Mouse (Mus musculus): ENCODE data around the gene Hnrnpab. TPM values are rescaled to one million over a fixed set of nuclear protein-coding genes. Genes with fewer than 3 reads are reported as not detected.

The Hnrnpab gene
- polyA plus RNA-seq, 1 experiment from 2014 or later = 280 TPM

GRCm38 (mm10) chr11:51627907-51628306 is 21.3 kb upstream of the Hnrnpab start:
- Histone ChIP-seq H3K27me3 (ENCODE audit: control insufficient read depth, insufficient read depth, low read length) (no peaks in the 10 kb centered on the region), H3K4me3 (ENCODE audit: low read length) (no peak overlapping the region), H3K36me3 (ENCODE audit: control insufficient read depth, insufficient read depth) (peaks cover 40% of the 10 kb centered on the region), H3K9ac (ENCODE audit: low read length) (no peak overlapping the region), H3K27ac (ENCODE audit: low read length) (no peak overlapping the region), H3K4me1 (ENCODE audit: control insufficient read depth, insufficient read depth, low read length) (peaks cover 6% of the 10 kb centered on the region; the same call in 1 of the 2 replicates), H3K4me2 (ENCODE audit: low read depth, low read length) (no peak overlapping the region), H3K9me3 (replicated peaks; ENCODE audit: control insufficient read depth, low read length) (no peaks in the 10 kb centered on the region)
- ATAC-seq (replicated peaks; ENCODE audit: extremely low read depth, insufficient read depth, low FRiP score) = no peak
- 80% methylated on average over 8 of the region's 8 CpGs for WGBS

GRCm38 (mm10) chr11:51627425-51627824 is 20.8 kb upstream of the Hnrnpab start:
- Histone ChIP-seq H3K4me3 (ENCODE audit: low read length) (no peak overlapping the region), H3K9ac (ENCODE audit: low read length) (no peak overlapping the region), H3K4me1 (ENCODE audit: control insufficient read depth, insufficient read depth, low read length) (peaks cover 6% of the 10 kb centered on the region; the same call in 1 of the 2 replicates), H3K27me3 (ENCODE audit: control insufficient read depth, insufficient read depth, low read length) (no peaks in the 10 kb centered on the region), H3K27ac (ENCODE audit: low read length) (no peak overlapping the region), H3K36me3 (ENCODE audit: control insufficient read depth, insufficient read depth) (peaks cover 45% of the 10 kb centered on the region), H3K9me3 (replicated peaks; ENCODE audit: control insufficient read depth, low read length) (no peaks in the 10 kb centered on the region), H3K4me2 (ENCODE audit: low read depth, low read length) (no peak overlapping the region)
- no peak for ATAC-seq (replicated peaks; ENCODE audit: extremely low read depth, insufficient read depth, low FRiP score)
- WGBS = 93% methylated on average over 9 of the region's 9 CpGs

GRCm38 (mm10) chr11:51625187-51625820 is 18.7 kb upstream of the Hnrnpab start:
- peaks cover 47% of the 10 kb centered on the region for H3K36me3 ChIP-seq (ENCODE audit: control insufficient read depth, insufficient read depth)
- WGBS = 60% methylated on average over 5 of the region's 5 CpGs
- H3K27ac ChIP-seq (ENCODE audit: low read length) = no peak overlapping the region
- H3K4me1 ChIP-seq (ENCODE audit: control insufficient read depth, insufficient read depth, low read length) = peaks cover 13% of the 10 kb centered on the region
- H3K4me3 ChIP-seq (ENCODE audit: low read length) = no peak overlapping the region
- ATAC-seq (replicated peaks; ENCODE audit: extremely low read depth, insufficient read depth, low FRiP score) = no peak
- no peaks in the 10 kb centered on the region for H3K27me3 ChIP-seq (ENCODE audit: control insufficient read depth, insufficient read depth, low read length)
- no peak overlapping the region for H3K4me2 ChIP-seq (ENCODE audit: low read depth, low read length)
- no peak overlapping the region for H3K9ac ChIP-seq (ENCODE audit: low read length)
- H3K9me3 ChIP-seq (replicated peaks; ENCODE audit: control insufficient read depth, low read length) = no peaks in the 10 kb centered on the region

- no peak overlapping the region for H3K4me2 ChIP-seq (ENCODE audit: low read depth, low read length)
- WGBS = 81% methylated on average over 7 of the region's 7 CpGs
- no peak for ATAC-seq (replicated peaks; ENCODE audit: extremely low read depth, insufficient read depth, low FRiP score)
- no peaks in the 10 kb centered on the region for H3K9me3 ChIP-seq (replicated peaks; ENCODE audit: control insufficient read depth, low read length)
- no peak overlapping the region for H3K4me3 ChIP-seq (ENCODE audit: low read length)
- H3K27me3 ChIP-seq (ENCODE audit: control insufficient read depth, insufficient read depth, low read length) = no peaks in the 10 kb centered on the region
- no peak overlapping the region for H3K9ac ChIP-seq (ENCODE audit: low read length)
- peaks cover 44% of the 10 kb centered on the region for H3K36me3 ChIP-seq (ENCODE audit: control insufficient read depth, insufficient read depth)
- H3K27ac ChIP-seq (ENCODE audit: low read length) = no peak overlapping the region
- H3K4me1 ChIP-seq (ENCODE audit: control insufficient read depth, insufficient read depth, low read length) = peaks cover 14% of the 10 kb centered on the region
Measured at GRCm38 (mm10) chr11:51622971-51623491, 16.4 kb upstream of the Hnrnpab start.

- Histone ChIP-seq H3K9me3 (replicated peaks; ENCODE audit: control insufficient read depth, low read length) (no peaks in the 10 kb centered on the region), H3K27me3 (ENCODE audit: control insufficient read depth, insufficient read depth, low read length) (no peaks in the 10 kb centered on the region), H3K36me3 (ENCODE audit: control insufficient read depth, insufficient read depth) (peaks cover 37% of the 10 kb centered on the region), H3K4me2 (ENCODE audit: low read depth, low read length) (no peak overlapping the region), H3K4me3 (ENCODE audit: low read length) (no peak overlapping the region), H3K9ac (ENCODE audit: low read length) (no peak overlapping the region), H3K27ac (ENCODE audit: low read length) (no peak overlapping the region), H3K4me1 (ENCODE audit: control insufficient read depth, insufficient read depth, low read length) (peaks cover 14% of the 10 kb centered on the region)
- WGBS = 87% methylated on average over 2 of the region's 2 CpGs
- ATAC-seq (replicated peaks; ENCODE audit: extremely low read depth, insufficient read depth, low FRiP score) = no peak
Measured at GRCm38 (mm10) chr11:51621776-51622175, 15.1 kb upstream of the Hnrnpab start.

DNA sequence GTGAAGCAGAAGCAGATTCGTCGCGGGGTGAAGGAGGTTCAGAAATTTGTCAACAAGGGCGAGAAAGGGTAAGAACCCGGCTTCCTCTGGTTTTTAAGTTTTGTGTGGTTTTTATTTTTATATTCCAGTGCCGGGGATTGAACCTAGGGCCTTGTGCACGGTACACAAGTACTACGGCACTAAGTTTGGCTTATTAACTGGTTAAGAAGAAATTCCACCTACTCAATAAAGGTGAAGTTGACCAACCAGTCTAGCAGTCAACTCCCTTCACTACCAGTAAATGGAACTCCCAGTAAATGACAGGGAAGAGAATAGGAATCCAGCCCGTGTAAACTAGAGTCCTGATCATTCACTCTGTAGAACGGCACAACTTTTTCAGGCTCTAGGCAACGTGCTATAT is 13.4 kb upstream of the Hnrnpab start:
- H3K27ac ChIP-seq (ENCODE audit: low read length) = peak overlapping the region; percentile 54; the same call in 1 of the 2 replicates
- ATAC-seq (replicated peaks; ENCODE audit: extremely low read depth, insufficient read depth, low FRiP score) = no peak
- H3K36me3 ChIP-seq (ENCODE audit: control insufficient read depth, insufficient read depth) = peaks cover 29% of the 10 kb centered on the region
- H3K4me2 ChIP-seq (ENCODE audit: low read depth, low read length) = peak overlapping the region; percentile 92
- H3K9ac ChIP-seq (ENCODE audit: low read length) = peak overlapping the region; percentile 81
- peaks cover 20% of the 10 kb centered on the region for H3K4me1 ChIP-seq (ENCODE audit: control insufficient read depth, insufficient read depth, low read length)
- H3K4me3 ChIP-seq (ENCODE audit: low read length) = peak overlapping the region; percentile 95
- under 1% methylated on average over 11 of the region's 11 CpGs for WGBS
- no peaks in the 10 kb centered on the region for H3K27me3 ChIP-seq (ENCODE audit: control insufficient read depth, insufficient read depth, low read length)
- no peaks in the 10 kb centered on the region for H3K9me3 ChIP-seq (replicated peaks; ENCODE audit: control insufficient read depth, low read length)

DNA sequence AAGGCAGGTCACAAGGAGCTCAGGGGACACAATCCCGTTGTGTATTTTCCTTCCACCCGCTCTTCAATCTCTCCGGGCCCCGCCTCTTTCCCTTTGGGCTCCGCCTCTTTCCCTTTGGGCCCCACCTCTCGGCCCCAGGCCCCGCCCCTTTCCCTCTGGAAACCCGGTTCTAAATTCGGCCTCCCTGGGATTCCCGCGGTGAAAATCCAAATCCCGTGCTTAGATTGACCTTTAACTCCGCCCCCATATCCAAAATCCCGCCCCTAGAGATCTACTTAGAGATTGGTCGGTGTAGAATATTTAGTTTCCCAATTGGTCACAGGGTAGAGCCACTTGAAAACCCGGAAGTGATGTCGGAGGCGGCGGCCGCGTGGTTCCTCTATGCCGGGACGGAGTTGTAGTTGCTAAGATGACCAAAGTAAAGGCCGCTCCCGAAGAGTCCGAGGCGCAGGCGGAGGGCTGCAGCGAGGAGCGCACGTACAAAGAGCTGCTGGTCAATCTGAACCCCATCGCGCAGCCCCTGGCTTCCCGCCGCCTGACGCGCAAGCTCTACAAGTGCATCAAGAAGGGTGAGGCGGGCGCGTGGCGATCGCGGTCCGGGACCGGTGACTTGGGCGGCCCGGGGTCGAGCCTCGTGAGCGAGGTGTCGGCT is 12.9 kb upstream of the Hnrnpab start, which contains the start of gene Nhp2:
TSS of gene Nhp2 (plus strand) at position 327 of the 652 bp plus-strand sequence.
- H3K4me3 ChIP-seq (ENCODE audit: low read length) = peak within 1 kb of the TSS; percentile 95
- no peaks in the 10 kb centered on the region for H3K27me3 ChIP-seq (ENCODE audit: control insufficient read depth, insufficient read depth, low read length)
- H3K4me1 ChIP-seq (ENCODE audit: control insufficient read depth, insufficient read depth, low read length) = peaks cover 22% of the 10 kb centered on the region
- peak within 1 kb of the TSS; percentile 81 for H3K9ac ChIP-seq (ENCODE audit: low read length)
- H3K36me3 ChIP-seq (ENCODE audit: control insufficient read depth, insufficient read depth) = peaks cover 23% of the 10 kb centered on the region
- H3K4me2 ChIP-seq (ENCODE audit: low read depth, low read length) = peak within 1 kb of the TSS; percentile 92
- H3K9me3 ChIP-seq (replicated peaks; ENCODE audit: control insufficient read depth, low read length) = no peaks in the 10 kb centered on the region
- under 1% methylated on average over 51 of the region's 51 CpGs for WGBS
- peak; percentile 90 for ATAC-seq (replicated peaks; ENCODE audit: extremely low read depth, insufficient read depth, low FRiP score)
- H3K27ac ChIP-seq (ENCODE audit: low read length) = peak within 1 kb of the TSS; percentile 54

GRCm38 (mm10) chr11:51618894-51619408 is 12.3 kb upstream of the Hnrnpab start:
- no peaks in the 10 kb centered on the region for H3K9me3 ChIP-seq (replicated peaks; ENCODE audit: control insufficient read depth, low read length)
- H3K9ac ChIP-seq (ENCODE audit: low read length) = peak overlapping the region; percentile 81
- peaks cover 17% of the 10 kb centered on the region for H3K36me3 ChIP-seq (ENCODE audit: control insufficient read depth, insufficient read depth)
- no peaks in the 10 kb centered on the region for H3K27me3 ChIP-seq (ENCODE audit: control insufficient read depth, insufficient read depth, low read length)
- peaks cover 23% of the 10 kb centered on the region for H3K4me1 ChIP-seq (ENCODE audit: control insufficient read depth, insufficient read depth, low read length)
- H3K27ac ChIP-seq (ENCODE audit: low read length) = peak overlapping the region; percentile 12; the same call in 1 of the 2 replicates
- H3K4me2 ChIP-seq (ENCODE audit: low read depth, low read length) = peak overlapping the region; percentile 92
- peak overlapping the region; percentile 95 for H3K4me3 ChIP-seq (ENCODE audit: low read length)
- ATAC-seq (replicated peaks; ENCODE audit: extremely low read depth, insufficient read depth, low FRiP score) = no peak; the same call in 1 of the 2 replicates
- WGBS = 53% methylated on average over 8 of the region's 8 CpGs

GRCm38 (mm10) chr11:51617693-51618092 is 11.0 kb upstream of the Hnrnpab start:
- ATAC-seq (replicated peaks; ENCODE audit: extremely low read depth, insufficient read depth, low FRiP score) = no peak
- H3K4me2 ChIP-seq (ENCODE audit: low read depth, low read length) = no peak overlapping the region
- under 1% methylated on average over 4 of the region's 4 CpGs for WGBS
- no peak overlapping the region for H3K27ac ChIP-seq (ENCODE audit: low read length)
- peaks cover 5% of the 10 kb centered on the region for H3K36me3 ChIP-seq (ENCODE audit: control insufficient read depth, insufficient read depth)
- H3K4me3 ChIP-seq (ENCODE audit: low read length) = no peak overlapping the region
- H3K27me3 ChIP-seq (ENCODE audit: control insufficient read depth, insufficient read depth, low read length) = no peaks in the 10 kb centered on the region
- H3K9ac ChIP-seq (ENCODE audit: low read length) = no peak overlapping the region
- no peaks in the 10 kb centered on the region for H3K9me3 ChIP-seq (replicated peaks; ENCODE audit: control insufficient read depth, low read length)
- H3K4me1 ChIP-seq (ENCODE audit: control insufficient read depth, insufficient read depth, low read length) = peaks cover 23% of the 10 kb centered on the region
